Mouse (Mus musculus) frontal cortex, postnatal 25 days (tissue): ENCODE measurements around the gene Vstm2l.

Experiments
- DNase-seq, 2 experiments: peaks; one replicate each; pipeline ENCODE4 v3.0.0; 2022; ENCODE audit warnings: low spot score in 2 of 2

Gene Vstm2l

GRCm38 (mm10) chr2:157992501-157992900 lies 78.0 kb downstream of the Vstm2l start:
- no peak for DNase-seq
